Mouse (Mus musculus) lung, postnatal 4 days (tissue): ENCODE measurements around the gene Ubap1l.
"Not testable (repeated sequence)": the region's sequence is repeated elsewhere in the genome, so short reads cannot be mapped to it uniquely, and the experiment has no call there.

Source experiments
- DNase-seq, 2 experiments: peaks; one replicate each; pipeline ENCODE4 v3.0.0; 2021

The Ubap1l gene

DNA sequence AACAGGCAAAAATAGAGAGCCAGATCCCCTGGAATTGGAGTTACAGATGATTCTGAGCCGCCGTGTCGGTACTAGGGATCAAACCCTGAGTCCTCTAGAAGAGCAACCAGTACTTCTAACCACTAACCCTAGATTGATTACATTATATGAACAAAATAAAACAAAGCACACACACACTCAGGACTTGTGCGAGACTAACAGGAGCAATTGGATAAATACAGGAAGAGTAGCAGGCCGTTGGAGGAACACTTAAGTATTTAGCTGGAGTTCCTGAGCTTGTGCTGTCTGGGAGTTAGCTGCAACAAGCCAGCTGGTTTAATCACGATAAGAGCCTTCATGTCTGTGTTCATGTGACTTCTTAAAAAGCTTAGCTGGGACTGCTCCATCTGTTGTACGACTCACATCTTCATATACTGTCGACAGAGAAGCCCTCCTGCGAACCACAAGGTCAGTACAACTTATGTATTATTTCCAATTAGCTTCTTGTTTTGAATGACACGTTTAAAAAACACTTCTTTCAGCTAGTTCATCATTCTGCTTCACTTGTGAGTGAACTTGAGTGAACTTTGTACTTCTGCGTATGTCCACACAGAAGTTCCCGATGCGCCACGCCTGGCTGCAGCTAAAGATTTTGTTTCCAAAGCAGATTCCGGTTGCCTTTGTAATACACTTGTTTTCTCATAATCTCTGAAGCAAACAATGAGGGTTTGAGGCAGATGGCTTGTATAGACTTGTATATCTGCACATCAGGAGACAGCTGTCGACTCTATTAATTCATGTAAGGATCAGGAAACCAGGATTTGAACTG is at the start of gene Ubap1l:
Gene Ubap1l (plus strand): TSS at position 401 of the 808 bp plus-strand sequence.
- DNase-seq, result no peak

DNA sequence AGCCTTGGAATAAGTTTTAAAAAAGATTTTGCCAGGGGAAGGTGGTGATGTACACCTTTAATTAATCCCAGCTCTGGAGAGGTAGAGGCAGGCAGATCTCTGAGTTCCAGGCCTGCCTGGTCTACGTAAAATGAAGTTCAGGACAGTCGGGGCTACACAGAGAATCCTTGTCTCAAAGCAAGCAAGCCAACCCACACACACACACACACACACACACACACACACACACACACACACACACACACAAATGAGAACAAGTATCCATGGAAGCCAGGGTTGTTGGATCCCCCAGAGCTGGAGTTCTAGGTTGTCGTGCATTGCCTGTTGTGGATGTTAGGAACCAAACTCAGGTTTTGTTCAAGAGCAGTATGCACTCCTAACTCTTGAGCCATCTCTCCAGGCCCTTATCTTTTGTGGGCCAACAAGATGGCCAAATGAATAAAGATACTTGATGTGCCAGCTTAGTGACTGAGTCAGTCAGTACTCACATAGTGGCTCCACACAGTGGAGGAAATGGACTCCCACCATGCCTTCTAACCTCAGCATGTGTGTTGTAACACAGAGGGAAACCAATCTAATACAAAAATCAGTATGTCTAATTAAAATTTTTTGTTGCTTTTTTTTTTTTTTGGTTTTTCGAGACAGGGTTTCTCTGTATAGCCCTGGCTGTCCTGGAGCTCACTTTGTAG is 48.0 kb upstream of the Ubap1l start:
- no peak for DNase-seq

DNA sequence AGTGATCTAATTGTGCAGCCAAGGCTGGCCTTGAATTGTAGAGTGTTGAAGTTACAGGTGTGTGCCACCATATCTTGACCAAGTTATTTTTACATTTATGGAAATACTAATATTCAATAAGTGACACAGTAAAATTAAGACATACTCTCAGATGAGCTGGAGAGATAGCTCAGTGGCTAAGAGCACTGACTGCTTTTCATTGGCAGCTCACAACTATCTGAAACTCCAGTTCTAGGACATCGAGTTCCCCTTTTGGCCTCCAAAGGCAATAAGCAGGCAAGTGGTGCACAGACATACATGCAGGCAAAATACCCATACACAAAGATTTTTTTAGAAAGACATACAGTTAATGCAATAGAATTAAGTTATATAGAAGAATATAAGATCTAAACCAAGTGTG is 47.0 kb upstream of the Ubap1l start:
- no peak for DNase-seq

GRCm38 (mm10) chr9:65322255-65322900 is 38.5 kb upstream of the Ubap1l start:
- no peak for DNase-seq

- no peak for DNase-seq
These were observed 34.9 kb upstream of the Ubap1l start for GRCm38 (mm10) chr9:65325971-65326370.

GRCm38 (mm10) chr9:65327371-65327770 is 33.5 kb upstream of the Ubap1l start:
- DNase-seq, result no peak

DNA sequence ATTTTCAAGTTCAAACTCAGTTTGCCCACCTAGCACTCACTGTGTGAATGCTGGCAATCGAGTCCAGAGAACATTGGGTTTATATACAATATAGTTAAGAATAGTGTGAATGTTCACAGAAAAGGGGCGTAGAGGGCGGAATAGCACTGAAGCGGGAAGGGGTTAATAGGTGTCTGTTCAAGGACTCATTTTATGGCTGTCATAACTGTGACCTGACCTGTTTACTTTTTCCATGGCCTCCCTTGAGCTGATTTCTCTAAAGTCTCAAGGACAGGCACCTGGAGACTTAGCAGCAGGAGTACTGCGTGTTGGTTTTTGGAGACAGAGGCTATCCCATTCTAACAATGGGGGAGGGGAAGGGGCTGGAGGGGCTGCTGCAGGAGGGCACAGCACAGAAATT is 26.9 kb upstream of the Ubap1l start:
- no peak for DNase-seq

GRCm38 (mm10) chr9:65339146-65339545 is 21.7 kb upstream of the Ubap1l start:
- no peak for DNase-seq

DNA sequence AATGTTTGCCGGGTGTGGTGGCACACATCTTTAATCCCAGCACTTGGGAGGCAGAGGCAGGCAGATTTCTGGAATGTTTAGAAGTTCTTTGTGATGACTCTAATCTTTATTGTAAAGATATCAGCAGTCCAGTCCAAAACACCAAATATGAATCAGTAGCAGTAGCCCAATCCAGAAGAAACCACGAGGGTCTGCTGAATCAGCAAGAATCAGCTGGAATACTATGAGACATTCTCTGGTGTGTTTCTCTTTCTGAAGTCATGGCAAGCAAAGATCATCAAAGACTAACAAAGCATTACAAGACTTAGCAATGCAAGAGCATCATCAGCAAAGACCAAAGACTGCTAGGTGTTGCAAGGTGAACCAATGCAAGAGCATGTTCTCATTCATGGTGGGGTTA is 20.4 kb upstream of the Ubap1l start:
- DNase-seq, result no peak

- DNase-seq, result not testable (repeated sequence)
These were observed 15.4 kb upstream of the Ubap1l start for GRCm38 (mm10) chr9:65345439-65345838.

DNA sequence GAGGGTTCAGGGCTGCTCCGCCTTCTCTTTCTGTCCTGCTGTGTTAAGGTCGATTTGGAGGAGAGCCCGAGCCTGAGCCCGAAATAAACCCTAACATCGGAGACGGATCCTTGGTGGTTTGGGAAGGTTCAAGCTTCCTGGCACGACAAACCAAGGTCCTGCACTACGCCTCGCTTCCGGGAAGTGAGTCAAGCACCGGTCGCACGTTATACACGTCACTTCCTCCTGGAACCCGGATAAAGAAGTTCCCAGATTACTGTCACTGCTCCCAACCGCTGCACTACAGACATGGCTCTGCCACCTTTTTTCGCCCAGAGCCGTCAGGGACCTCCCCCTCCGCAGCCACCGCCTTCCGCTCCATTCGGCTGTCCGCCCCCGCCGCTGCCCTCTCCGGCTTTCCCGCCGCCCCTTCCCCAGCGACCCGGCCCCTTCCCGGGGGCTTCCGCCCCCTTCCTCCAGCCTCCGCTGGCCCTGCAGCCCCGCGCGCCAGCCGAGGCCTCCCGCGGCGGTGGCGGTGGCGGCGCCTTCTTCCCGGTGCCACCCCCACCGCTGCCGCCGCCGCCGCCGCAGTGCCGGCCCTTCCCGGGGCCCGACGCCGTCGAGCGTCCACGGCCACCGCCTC is 14.9 kb upstream of the Ubap1l start, which contains the start of gene Pdcd7:
Gene Pdcd7 (plus strand): TSS at position 251 of the 622 bp plus-strand sequence.
- DNase-seq, result peak; percentile 95

DNA sequence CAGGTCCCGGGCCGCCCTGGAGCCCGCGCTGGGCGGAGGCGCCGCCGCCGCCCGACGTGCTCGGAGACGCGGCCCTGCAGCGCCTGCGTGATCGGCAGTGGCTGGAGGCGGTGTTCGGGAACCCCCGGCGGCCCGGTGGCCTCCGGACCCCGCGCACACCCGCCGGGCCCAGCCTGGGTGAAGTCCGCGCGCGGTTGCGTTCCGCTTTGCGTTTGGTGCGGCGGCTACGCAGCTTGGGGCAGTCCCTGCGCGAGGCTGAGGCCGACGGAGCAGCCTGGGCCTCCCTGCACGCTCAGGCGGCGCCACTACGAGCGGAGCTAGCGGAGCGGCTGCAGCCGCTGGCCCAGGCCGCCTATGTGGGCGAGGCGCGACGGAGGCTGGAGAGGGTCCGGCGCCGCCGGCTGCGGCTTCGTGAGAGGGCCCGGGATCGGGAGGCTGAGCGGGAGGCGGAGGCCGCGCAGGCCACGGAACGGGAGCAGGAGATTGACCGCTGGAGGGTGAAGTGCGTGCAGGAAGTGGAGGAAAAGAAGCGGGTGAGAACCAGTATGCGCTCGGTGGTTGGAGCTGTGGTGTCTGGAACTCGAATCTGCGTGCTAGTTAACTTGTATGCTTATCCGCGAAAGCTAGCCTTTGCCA is 14.2 kb upstream of the Ubap1l start:
- DNase-seq, result peak; percentile 66 to 71

GRCm38 (mm10) chr9:65347112-65347850 is 13.6 kb upstream of the Ubap1l start:
- DNase-seq, result no peak

DNA sequence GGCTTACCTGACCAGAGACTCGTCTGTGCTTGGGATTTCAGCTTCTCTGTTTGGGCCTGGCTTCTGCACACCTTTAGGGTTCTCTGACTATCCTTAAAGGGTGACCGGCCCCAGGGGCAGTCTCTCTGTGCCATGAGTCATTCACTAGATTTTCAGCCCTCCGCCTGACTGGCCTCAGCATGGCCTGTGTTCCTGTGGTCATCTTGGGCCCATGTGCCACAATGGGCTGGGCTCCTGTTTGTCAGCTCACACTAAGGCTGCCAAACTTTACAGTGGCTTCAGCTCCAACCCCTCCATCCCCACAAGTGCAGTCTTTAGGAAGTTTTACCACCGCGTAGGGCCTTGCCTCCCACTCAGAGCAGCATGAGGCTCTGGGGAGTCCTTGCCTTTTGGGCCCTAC is 7.6 kb upstream of the Ubap1l start:
- no peak for DNase-seq

DNA sequence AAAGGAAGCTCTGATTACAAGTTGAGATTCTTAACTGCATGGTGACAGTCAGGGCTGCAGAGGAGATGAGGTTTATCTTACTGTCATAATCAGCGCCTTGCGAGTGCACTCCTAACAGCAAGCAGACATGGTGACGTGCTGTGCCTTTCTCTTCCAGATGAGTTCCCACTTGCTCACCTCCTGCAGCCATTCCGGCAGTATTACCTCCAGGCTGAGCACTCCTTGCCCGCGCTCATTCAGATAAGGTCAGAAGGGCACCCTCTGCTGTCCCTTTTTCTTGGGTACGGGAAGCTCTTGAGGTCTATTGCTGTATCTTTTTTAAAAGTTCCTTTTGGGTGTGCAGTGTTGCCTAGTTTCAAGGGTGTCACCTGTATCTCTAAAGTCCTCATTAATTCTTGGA is 4.3 kb upstream of the Ubap1l start:
- no peak for DNase-seq

- DNase-seq, result no peak
These were observed 3.9 kb upstream of the Ubap1l start for GRCm38 (mm10) chr9:65356971-65357370.

GRCm38 (mm10) chr9:65358956-65359480 is 1.8 kb upstream of the Ubap1l start:
- DNase-seq, result no peak

GRCm38 (mm10) chr9:65363684-65364083 is 2.8 kb downstream of the Ubap1l start:
- no peak for DNase-seq

GRCm38 (mm10) chr9:65365721-65366120 is 4.9 kb downstream of the Ubap1l start:
- no peak for DNase-seq

DNA sequence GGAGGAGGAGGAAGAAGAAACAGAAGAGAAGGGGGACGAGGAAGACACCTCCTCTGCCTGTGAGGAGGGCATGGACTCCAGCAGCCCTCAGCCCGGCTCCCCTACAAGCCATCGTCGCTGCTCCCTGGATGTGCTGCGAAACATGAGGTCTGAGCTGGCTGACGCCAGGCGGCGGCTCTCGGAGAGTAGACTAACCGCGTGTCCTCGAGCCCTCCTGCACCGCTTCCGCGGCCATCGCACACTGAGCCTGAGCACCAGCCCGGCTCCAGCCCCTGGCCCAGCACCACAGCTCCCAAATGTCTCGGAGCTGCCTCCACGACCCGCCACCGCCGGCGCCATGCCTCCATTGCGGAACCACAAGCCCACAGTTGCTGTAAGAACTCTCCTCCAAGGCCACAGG is 10.9 kb downstream of the Ubap1l start:
- no peak for DNase-seq

GRCm38 (mm10) chr9:65372449-65372848 is 11.6 kb downstream of the Ubap1l start:
- peak in 1 of 2 experiments; percentile 58 for DNase-seq
